Mouse (Mus musculus): ENCODE measurements around the gene Myo1d.

DNA sequence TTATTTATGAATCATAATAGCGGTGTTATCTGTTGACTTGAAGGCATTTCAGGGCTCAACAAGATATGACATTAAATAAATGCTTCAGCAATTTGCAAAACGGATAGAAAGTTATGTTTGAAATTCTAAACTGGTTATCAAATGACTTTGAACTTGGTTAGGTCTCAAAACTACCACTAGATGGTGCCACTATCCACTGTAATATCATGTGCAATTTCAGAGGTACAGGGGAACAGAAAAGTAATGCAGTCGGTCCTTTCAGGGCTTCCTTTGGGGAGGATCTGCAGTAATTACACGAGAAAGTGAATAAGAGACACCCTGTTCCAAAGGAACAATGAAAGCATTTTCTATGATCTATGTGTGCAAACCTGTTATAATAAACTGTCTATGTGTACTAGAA is 83.5 kb downstream of the Myo1d start:
- TF ChIP-seq CTCF (IDR thresholded peaks at IDR 0.05; ENCODE audit: low read depth): peak; percentile 65
- TF ChIP-seq EP300 (IDR thresholded peaks at IDR 0.05; ENCODE audit: low read depth): no peak

Data from liver, embryonic 14.5 days (tissue).